Mouse (Mus musculus) right cerebral cortex, postnatal 36 days (tissue): ENCODE data around the gene Herc3.
"Not testable (repeated sequence)": the region's sequence is repeated elsewhere in the genome, so short reads cannot be mapped to it uniquely, and the experiment has no call there.

Source experiments
- DNase-seq, 2 experiments: peaks; one replicate each; pipeline ENCODE4 v3.0.0; 2022; ENCODE audit warnings: low spot score in 2 of 2, mixed read lengths in 1 of 2

Gene Herc3

DNA sequence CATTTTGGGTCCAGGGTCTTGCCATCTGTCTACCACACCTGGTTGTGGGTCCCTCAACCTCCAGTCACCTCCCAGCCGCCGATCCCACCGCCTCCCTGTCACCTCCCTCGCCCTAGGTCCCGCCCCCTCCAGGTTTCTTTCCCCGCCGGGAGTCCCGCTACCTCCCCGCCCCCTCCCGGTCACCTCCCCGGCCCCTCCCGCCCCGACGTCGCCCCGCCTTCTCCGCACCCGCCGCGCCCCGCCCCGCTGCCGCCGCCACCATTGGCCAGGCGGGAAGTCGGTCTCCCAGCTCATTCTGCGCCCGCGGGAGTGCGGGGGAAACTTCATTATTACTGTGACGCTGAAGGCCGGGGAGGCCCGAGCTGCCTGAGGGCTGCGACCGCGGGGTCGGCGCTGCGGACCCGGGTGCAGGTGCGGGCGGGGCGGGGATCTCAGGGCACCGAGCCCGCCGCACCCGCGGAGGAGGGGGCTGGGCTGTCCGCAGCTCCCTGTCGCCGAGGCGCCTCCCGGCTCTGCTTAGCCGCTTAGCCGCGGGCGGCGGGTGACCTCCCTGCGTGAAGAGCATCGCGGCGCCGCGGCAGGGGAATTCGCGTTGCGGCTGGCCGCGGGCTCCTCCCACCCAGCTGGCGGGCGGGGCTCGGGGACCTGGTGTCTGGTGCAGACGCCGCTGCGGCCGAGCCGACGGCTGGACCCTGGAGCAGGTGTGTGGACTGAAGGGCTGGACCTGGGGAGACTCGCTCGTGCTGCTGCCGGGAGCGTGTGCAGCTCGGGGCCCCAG is at the start of gene Herc3:
Gene Herc3, plus strand, starts transcription at position 234 of the 778 bp plus-strand sequence.
- peak; percentile 42 to 73 for DNase-seq

GRCm38 (mm10) chr6:58801394-58801793 is 29.9 kb upstream of the Herc3 start:
- DNase-seq: no peak

DNA sequence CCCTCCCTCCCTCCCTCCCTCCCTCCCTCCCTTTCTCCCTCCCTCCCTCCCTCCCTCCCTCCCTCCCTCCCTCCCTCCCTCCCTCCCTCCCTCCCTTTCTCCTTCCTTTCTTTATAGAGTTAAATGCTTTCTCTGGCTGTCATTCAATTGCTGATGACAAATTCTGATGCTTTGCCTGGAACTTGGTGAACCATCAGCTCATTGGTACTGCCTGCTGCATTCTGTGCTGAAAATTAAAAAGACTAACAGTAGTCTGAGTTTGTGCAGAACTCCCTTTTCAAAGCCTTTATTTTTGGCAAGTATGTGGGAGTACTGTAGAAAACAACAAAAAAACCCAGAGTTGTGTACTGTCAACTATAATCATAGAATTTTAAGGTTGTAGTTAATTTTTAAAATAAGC is 16.9 kb upstream of the Herc3 start:
- DNase-seq: no peak

GRCm38 (mm10) chr6:58817037-58817436 is 14.2 kb upstream of the Herc3 start:
- not testable (repeated sequence) for DNase-seq

- no peak for DNase-seq
These were observed 5.6 kb upstream of the Herc3 start for GRCm38 (mm10) chr6:58825619-58826018.

DNA sequence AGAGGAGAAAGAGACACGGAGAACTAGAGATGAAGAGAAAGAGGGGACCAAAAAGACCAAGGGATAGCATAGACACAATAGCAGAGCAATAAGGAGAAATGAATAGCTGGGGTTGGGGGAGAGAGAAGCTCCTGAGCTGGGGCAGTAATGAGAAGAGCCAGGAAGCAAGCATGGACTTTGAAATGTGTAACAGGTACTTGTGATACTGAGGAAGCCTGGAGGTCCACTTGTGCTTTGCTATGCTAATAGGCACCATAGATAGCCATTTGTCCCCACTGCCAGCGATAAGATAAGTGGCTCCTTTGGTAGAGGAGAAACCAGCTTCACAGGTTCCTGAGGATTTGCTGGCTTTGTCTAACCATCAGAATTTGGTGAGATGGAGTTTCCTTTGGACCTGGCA is 5.2 kb upstream of the Herc3 start:
- DNase-seq: no peak

- DNase-seq: no peak
These were observed 2.7 kb upstream of the Herc3 start for GRCm38 (mm10) chr6:58828582-58828981.

- no peak for DNase-seq
These were observed 429 bp upstream of the Herc3 start for GRCm38 (mm10) chr6:58830840-58831231.

DNA sequence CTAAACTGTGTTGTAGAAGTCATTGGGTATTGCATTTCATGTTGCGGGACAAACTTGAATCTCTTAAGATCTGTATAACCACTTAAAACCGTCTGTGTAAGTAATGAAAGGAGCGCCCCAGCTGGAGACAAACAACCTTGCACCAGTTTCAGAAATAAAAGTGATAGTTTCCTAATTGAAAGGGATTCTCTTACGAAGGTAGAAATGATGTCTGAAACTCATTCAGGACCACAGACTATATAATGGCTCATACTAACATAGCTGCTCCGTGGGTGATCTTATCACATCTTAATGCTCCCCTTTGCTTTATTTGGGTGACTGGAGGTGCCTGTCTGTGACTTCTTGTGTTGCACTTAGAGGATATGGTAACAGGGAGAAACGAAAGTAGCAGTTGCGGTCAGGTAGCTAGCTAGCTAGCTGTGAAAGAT is 1.3 kb downstream of the Herc3 start:
- DNase-seq: no peak

DNA sequence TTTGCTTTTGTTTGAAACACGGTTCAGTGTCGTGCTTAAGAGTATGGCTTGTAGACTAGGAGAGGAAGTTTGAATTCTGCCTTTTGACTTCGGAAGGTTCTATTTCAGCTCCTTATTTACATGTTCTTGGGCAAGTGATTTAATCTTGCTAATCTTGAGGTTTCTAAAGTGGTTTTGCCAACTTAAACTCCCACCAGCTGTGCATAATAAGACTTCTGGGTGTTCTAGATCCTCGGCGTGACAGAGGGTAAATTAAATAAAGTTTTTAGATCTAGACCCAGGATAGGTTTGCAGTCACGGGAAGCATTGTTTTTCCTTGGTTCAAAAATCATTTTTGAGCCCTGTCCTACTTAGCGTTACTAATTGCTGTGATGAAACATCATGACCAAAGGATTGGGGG is 3.2 kb downstream of the Herc3 start:
- no peak for DNase-seq

- no peak for DNase-seq
These were observed 4.3 kb downstream of the Herc3 start for GRCm38 (mm10) chr6:58835591-58835990.

DNA sequence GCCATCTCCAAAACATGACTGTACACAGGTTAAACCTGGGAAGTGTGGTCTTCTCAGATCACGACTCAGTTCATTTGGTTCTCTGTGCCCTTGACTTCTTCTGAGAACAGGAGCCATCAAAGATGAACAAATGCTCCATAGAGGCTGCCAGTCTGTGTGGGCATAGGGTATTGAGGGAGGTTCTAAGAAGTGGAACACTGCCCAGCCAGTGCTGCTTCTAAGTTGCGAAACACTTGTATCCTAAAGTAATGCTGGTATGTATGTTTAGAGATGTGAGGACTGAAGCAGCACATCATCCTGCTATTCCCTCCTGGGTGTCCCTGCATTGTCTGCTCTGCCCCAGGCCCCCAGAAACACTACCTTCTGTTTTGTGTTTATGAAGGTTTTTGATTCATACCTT is 5.2 kb downstream of the Herc3 start:
- DNase-seq: no peak

DNA sequence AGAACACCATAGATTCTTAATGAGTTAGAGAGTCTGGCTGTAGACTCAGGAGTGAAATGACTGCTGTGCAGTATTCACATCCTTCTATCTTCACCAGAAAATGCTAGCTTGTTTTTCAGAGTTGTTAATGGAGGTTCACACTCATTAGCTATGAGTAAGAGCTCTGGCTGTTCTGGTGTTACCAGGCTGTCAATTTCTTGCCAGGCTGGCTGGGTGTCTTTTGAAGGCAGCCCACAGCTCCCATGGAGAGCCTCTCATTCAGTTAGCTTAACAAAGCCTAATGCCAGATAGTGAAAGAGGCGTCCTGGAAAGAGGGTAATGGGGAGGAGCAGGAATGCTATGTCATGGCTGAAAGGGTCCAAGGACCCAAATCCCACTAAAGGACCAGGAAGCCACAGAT is 6.7 kb downstream of the Herc3 start:
- no peak for DNase-seq

DNA sequence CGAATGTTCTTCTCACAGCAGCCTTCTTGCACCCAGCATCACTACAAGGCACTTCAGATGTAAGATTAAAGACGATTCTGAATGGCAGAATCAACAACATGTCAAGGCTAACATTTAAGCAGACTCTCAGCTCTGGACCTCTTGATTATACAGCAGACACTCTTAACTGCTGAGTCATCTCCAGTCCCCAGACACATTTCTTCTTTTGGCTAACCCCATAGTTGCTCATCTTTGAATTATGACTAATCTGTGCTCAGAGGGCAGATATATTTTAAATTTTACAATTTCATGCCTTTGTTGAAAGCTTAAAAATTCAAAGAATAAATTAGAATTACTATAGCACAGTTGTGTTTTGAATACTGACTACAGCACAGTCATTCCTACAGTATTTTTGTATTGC is 9.9 kb downstream of the Herc3 start:
- no peak for DNase-seq

DNA sequence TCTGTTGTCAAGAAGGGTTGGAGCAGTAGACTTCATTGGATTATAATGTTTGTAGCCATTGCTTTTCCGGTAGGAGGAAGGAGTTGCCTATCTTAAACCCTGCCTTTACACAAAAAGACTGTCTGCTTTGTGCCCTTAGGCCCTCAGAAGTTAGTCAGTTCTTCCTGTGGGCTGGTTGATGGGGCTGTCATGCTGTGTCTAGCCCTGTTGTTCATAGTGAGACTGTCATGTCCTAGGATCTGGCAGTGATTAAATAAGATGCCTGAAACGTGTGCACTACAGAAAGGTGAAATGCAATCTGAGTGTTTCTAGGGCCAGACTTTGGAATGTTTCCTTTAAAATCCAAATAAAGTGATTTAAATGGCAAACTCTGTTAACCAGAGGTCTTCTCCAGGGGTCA is 10.9 kb downstream of the Herc3 start:
- no peak for DNase-seq

- DNase-seq: no peak
These were observed 12.3 kb downstream of the Herc3 start for GRCm38 (mm10) chr6:58843580-58843979.

DNA sequence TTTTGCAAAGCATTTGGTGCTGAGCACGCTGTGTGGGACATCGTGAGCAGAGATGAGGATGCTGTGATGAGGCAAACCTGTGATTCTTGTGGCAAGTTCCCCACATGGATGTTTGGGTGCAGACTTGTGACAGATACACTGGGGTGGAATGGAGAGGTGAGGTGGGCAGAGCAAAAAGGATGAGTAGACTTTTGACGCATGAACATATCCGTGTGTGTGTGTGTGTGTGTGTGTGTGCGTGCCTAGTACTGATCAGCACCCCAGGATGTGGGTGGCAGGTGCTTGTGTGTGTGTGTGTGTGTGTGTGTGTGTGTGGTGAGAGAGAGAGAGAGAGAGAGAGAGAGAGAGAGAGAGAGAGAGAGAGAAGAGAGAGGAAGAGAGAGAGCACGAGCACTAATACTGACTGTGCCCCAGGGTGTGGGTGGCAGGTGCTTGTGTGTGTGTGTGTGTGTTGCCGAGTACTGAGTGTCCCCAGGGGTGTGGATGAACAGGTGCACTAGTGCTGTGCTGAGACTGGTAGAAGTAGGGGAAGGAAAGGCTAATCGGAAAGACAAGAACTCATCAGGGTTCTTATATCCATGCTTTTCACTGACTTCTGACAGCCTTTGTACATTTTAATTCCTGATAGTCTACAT is 13.0 kb downstream of the Herc3 start:
- peak in 1 of 2 experiments; percentile 49 for DNase-seq

GRCm38 (mm10) chr6:58846850-58847692 is 15.8 kb downstream of the Herc3 start:
- no peak for DNase-seq

DNA sequence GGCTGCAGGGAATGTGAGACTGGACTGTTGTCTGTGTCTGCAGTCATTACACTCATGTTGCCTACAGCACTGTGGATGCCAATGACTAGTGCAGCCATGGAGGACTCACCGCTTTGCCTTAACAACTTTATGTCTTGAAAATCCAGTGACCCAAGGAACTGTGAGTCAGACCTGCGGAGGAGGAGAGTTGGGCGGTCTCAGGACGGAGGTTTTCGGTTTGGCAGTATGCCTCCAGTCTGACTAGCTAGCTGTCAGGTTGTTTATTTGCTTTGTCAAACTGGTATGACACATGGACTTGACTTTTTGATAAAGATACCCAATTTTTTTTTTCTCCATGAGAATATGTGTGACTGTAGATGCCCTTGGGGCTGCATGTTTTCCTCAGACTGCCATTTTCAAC is 16.6 kb downstream of the Herc3 start:
- no peak for DNase-seq

DNA sequence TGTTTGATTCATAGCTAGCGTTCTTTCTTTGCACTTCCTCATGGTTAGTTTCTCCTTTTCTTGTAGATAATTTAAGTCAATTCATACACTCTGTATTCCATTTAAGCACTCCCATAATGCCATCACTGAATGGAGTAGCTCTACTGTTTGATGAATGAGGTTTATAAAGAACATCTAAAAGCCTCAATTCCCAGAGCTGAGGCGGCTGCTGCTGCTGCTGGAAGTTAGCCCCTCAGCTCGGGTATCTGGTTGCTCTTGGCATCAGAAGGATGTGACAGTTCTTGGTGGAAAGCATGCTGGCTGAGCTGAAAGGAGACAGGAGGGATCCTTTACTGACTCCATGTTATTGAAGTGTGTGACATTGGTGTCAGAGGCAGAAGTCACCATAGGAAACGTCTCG is 18.1 kb downstream of the Herc3 start:
- DNase-seq: no peak

- no peak for DNase-seq
These were observed 24.6 kb downstream of the Herc3 start for GRCm38 (mm10) chr6:58855676-58856367.

- no peak for DNase-seq
These were observed 25.2 kb downstream of the Herc3 start for GRCm38 (mm10) chr6:58856494-58856893.
